Mouse (Mus musculus) layer of hippocampus, adult 11-12 months (tissue): ENCODE results near the gene Large2.

Experiments
- DNase-seq: peaks from one replicate; pipeline ENCODE4 v3.0.0; 2022; ENCODE audit warnings: low spot score

The Large2 gene

DNA sequence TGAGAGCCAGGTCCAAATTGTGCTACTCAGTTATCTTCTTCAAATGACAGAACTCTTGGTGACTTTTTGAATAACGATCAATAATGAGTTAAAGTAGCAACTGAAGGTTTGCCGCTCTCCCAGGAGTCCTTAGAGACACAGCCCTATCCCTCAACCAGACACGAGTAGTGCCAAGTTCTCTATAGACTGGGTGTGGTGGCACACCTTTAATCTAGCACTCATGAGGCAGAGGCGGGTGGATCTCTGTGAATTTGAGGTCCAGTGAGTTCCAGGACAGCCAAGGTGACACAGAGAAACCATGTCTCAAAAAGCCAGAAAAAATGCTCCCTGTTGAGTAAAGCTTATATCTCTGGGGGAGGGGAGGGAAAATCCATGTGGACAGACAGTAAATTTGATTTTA is 47.1 kb downstream of the Large2 start:
- no peak for DNase-seq

DNA sequence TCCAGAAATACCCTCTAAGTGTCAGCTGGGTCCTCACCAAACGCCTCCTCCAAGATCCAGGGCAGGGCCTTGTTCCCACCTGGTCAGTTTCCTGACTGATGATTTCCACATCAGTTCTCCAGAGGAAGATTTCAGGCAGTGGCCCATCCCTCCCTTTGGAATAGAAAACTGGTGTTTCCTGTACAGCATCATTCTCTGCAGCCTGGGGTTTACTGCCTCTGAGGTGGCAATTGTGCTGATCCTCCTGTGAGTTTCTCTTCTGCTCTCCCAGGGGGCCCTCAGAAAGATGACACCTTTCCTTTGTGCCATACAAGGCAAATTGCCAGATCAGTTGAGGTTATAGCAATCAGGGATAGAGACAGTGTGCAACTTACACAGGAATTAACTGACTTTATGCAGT is 48.4 kb downstream of the Large2 start:
- DNase-seq = no peak

DNA sequence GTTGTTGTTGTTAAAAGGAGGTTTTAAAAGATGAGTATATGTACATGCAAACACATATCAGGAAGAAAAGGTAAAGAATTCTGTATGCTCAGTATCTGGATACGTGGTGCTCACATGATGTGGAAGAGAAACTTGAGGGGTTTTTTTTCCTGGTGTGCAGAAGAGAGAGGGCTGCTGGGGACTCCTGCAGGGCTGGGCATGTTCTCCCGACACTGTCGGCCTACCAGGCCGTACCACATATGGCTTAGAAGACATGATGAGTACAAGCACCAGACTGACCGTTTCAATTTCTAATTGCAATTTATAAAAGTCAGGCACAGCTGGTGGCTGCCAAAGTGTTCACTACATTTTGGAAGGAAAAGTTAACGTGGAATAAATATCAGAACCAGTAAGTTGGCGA is 49.0 kb downstream of the Large2 start:
- DNase-seq = no peak

DNA sequence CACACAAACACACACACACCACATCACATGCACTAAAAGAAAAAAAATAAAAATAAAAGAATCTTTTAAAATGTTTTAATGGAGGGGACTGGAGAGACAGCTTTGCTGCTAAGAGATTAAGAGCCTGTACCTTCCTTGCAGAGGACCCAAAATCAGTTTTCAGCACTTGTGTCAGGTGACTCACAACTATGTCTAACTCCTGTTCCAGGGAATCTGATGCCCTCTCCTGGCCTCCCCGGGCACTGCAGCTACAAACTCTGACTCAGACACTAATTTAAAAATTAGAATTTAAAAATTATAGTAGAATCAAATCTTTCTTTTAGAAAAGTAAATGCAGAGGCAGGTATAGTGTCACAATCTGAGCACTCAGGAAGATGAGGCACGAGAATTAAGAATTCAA is 52.0 kb downstream of the Large2 start:
- DNase-seq = no peak

DNA sequence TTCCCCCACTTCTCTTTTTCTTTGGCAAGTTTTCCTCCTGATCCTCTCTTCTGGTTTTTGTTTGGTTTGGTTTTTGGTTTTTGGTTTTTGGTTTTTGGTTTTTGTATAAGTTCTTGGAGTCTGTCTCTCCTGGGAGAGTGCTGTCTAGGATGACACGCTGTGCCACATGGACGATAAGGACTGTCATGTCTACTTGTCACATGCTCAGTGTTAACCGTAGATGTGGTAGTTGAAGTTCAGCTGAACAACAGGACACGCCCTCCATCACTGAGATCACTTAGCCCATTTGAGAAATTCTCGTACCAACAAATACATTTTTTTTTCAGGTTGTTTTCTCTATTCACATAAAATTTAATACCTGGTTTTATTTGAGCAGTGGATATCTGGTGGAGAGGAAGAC is 57.4 kb downstream of the Large2 start:
- DNase-seq = no peak

DNA sequence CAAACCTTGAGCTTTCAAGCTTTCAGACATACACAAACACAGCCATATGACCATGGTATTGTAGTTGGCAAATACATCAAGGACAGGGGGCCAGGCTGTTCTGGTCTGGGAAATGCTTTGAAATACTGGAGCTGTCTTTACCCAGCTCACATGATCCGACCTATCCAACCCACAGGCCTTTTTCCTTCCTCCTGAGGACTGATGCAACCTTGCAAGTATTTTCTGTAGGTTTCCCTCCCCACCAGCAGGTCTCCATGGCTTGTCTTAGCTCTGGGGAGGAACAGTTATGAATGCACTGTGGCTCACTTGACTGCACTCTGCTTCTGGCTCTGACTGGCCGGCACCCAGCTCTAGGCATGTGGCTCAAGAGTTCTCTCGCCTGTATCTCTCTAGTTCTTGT is 58.0 kb downstream of the Large2 start:
- DNase-seq = no peak
